Mouse (Mus musculus): ENCODE data around the gene Kctd15. TPM values are rescaled to one million over a fixed set of nuclear protein-coding genes. Genes with fewer than 3 reads are reported as not detected.

The Kctd15 gene
- polyA plus RNA-seq, 1 experiment = 33.7 TPM

- no peak for TF ChIP-seq EP300 (IDR thresholded peaks at IDR 0.05; ENCODE audit: insufficient read depth, low read depth, low read length)
- no peak for TF ChIP-seq POLR2A (IDR thresholded peaks at IDR 0.05; ENCODE audit: insufficient read depth, low read length)
- no peak for TF ChIP-seq CTCF (IDR thresholded peaks at IDR 0.05; ENCODE audit: low read depth, low read length)
- Histone ChIP-seq H3K4me1 (ENCODE audit: control insufficient read depth, insufficient read depth, low read length) (peaks cover 2% of the 10 kb centered on the region), H3K27me3 (ENCODE audit: control insufficient read depth, insufficient read depth, low read length, poor library complexity, severe bottlenecking) (no peaks in the 10 kb centered on the region), H3K9ac (ENCODE audit: low read depth, poor library complexity, severe bottlenecking) (no peak overlapping the region), H3K9me3 (replicated peaks; ENCODE audit: control insufficient read depth, insufficient read depth, low read length, poor library complexity, severe bottlenecking) (no peaks in the 10 kb centered on the region), H3K36me3 (ENCODE audit: control insufficient read depth, insufficient read depth, low read length, poor library complexity, severe bottlenecking) (no peaks in the 10 kb centered on the region), H3K4me3 (ENCODE audit: low read depth, low read length) (no peak overlapping the region), H3K27ac (ENCODE audit: insufficient read depth, low read length) (peak overlapping the region; percentile 31; the same call in 1 of the 2 replicates)
Observed at GRCm38 (mm10) chr7:34597986-34598385, 58.5 kb downstream of the Kctd15 start.

- no peak overlapping the region for H3K27ac ChIP-seq (ENCODE audit: insufficient read depth, low read length)
- H3K4me3 ChIP-seq (ENCODE audit: low read depth, low read length) = no peak overlapping the region
- H3K4me1 ChIP-seq (ENCODE audit: control insufficient read depth, insufficient read depth, low read length) = peaks cover 2% of the 10 kb centered on the region
- H3K36me3 ChIP-seq (ENCODE audit: control insufficient read depth, insufficient read depth, low read length, poor library complexity, severe bottlenecking) = no peaks in the 10 kb centered on the region
- no peak overlapping the region for H3K9ac ChIP-seq (ENCODE audit: low read depth, poor library complexity, severe bottlenecking)
- no peaks in the 10 kb centered on the region for H3K9me3 ChIP-seq (replicated peaks; ENCODE audit: control insufficient read depth, insufficient read depth, low read length, poor library complexity, severe bottlenecking)
- TF ChIP-seq CTCF (IDR thresholded peaks at IDR 0.05; ENCODE audit: low read depth, low read length) (no peak), POLR2A (IDR thresholded peaks at IDR 0.05; ENCODE audit: insufficient read depth, low read length) (no peak), EP300 (IDR thresholded peaks at IDR 0.05; ENCODE audit: insufficient read depth, low read depth, low read length) (no peak)
- no peaks in the 10 kb centered on the region for H3K27me3 ChIP-seq (ENCODE audit: control insufficient read depth, insufficient read depth, low read length, poor library complexity, severe bottlenecking)
Observed at GRCm38 (mm10) chr7:34596531-34597235, 59.8 kb downstream of the Kctd15 start.

- H3K9ac ChIP-seq (ENCODE audit: low read depth, poor library complexity, severe bottlenecking) = no peak overlapping the region
- H3K4me1 ChIP-seq (ENCODE audit: control insufficient read depth, insufficient read depth, low read length) = peaks cover 2% of the 10 kb centered on the region
- no peaks in the 10 kb centered on the region for H3K27me3 ChIP-seq (ENCODE audit: control insufficient read depth, insufficient read depth, low read length, poor library complexity, severe bottlenecking)
- TF ChIP-seq POLR2A (IDR thresholded peaks at IDR 0.05; ENCODE audit: insufficient read depth, low read length) = no peak
- TF ChIP-seq CTCF (IDR thresholded peaks at IDR 0.05; ENCODE audit: low read depth, low read length) = no peak
- TF ChIP-seq EP300 (IDR thresholded peaks at IDR 0.05; ENCODE audit: insufficient read depth, low read depth, low read length) = no peak
- H3K9me3 ChIP-seq (replicated peaks; ENCODE audit: control insufficient read depth, insufficient read depth, low read length, poor library complexity, severe bottlenecking) = no peaks in the 10 kb centered on the region
- no peak overlapping the region for H3K27ac ChIP-seq (ENCODE audit: insufficient read depth, low read length)
- H3K36me3 ChIP-seq (ENCODE audit: control insufficient read depth, insufficient read depth, low read length, poor library complexity, severe bottlenecking) = no peaks in the 10 kb centered on the region
- H3K4me3 ChIP-seq (ENCODE audit: low read depth, low read length) = no peak overlapping the region
Observed at GRCm38 (mm10) chr7:34595307-34595565, 61.3 kb downstream of the Kctd15 start.

- no peak overlapping the region for H3K4me3 ChIP-seq (ENCODE audit: low read depth, low read length)
- peaks cover 2% of the 10 kb centered on the region for H3K4me1 ChIP-seq (ENCODE audit: control insufficient read depth, insufficient read depth, low read length)
- no peak for TF ChIP-seq CTCF (IDR thresholded peaks at IDR 0.05; ENCODE audit: low read depth, low read length)
- TF ChIP-seq EP300 (IDR thresholded peaks at IDR 0.05; ENCODE audit: insufficient read depth, low read depth, low read length) = no peak
- TF ChIP-seq POLR2A (IDR thresholded peaks at IDR 0.05; ENCODE audit: insufficient read depth, low read length) = no peak
- no peaks in the 10 kb centered on the region for H3K36me3 ChIP-seq (ENCODE audit: control insufficient read depth, insufficient read depth, low read length, poor library complexity, severe bottlenecking)
- H3K27me3 ChIP-seq (ENCODE audit: control insufficient read depth, insufficient read depth, low read length, poor library complexity, severe bottlenecking) = no peaks in the 10 kb centered on the region
- no peaks in the 10 kb centered on the region for H3K9me3 ChIP-seq (replicated peaks; ENCODE audit: control insufficient read depth, insufficient read depth, low read length, poor library complexity, severe bottlenecking)
- no peak overlapping the region for H3K27ac ChIP-seq (ENCODE audit: insufficient read depth, low read length)
- no peak overlapping the region for H3K9ac ChIP-seq (ENCODE audit: low read depth, poor library complexity, severe bottlenecking)
Observed at GRCm38 (mm10) chr7:34594501-34595306, 61.8 kb downstream of the Kctd15 start.

GRCm38 (mm10) chr7:34590711-34591110 lies 65.8 kb downstream of the Kctd15 start:
- Histone ChIP-seq H3K9ac (ENCODE audit: low read depth, poor library complexity, severe bottlenecking) (no peak overlapping the region), H3K9me3 (replicated peaks; ENCODE audit: control insufficient read depth, insufficient read depth, low read length, poor library complexity, severe bottlenecking) (no peaks in the 10 kb centered on the region), H3K36me3 (ENCODE audit: control insufficient read depth, insufficient read depth, low read length, poor library complexity, severe bottlenecking) (no peaks in the 10 kb centered on the region), H3K4me3 (ENCODE audit: low read depth, low read length) (no peak overlapping the region), H3K27me3 (ENCODE audit: control insufficient read depth, insufficient read depth, low read length, poor library complexity, severe bottlenecking) (no peaks in the 10 kb centered on the region), H3K4me1 (ENCODE audit: control insufficient read depth, insufficient read depth, low read length) (peaks cover 2% of the 10 kb centered on the region), H3K27ac (ENCODE audit: insufficient read depth, low read length) (no peak overlapping the region)
- no peak for TF ChIP-seq EP300 (IDR thresholded peaks at IDR 0.05; ENCODE audit: insufficient read depth, low read depth, low read length)
- peak; percentile 48 for TF ChIP-seq CTCF (IDR thresholded peaks at IDR 0.05; ENCODE audit: low read depth, low read length)

Other genes with a start within 250 kb of the Kctd15 start
- gene Chst8, start 156.0 kb upstream of the Kctd15 start, polyA plus RNA-seq (2011; ENCODE audit: insufficient read depth, insufficient read length, low read depth, missing spikeins) = 4.8 and 5.4 TPM in 2 replicates

Measured in ES-Bruce4 (cell line).